Comparison of ENCODE assay signal across 11 mouse cellular contexts in the genomic region with DNA sequence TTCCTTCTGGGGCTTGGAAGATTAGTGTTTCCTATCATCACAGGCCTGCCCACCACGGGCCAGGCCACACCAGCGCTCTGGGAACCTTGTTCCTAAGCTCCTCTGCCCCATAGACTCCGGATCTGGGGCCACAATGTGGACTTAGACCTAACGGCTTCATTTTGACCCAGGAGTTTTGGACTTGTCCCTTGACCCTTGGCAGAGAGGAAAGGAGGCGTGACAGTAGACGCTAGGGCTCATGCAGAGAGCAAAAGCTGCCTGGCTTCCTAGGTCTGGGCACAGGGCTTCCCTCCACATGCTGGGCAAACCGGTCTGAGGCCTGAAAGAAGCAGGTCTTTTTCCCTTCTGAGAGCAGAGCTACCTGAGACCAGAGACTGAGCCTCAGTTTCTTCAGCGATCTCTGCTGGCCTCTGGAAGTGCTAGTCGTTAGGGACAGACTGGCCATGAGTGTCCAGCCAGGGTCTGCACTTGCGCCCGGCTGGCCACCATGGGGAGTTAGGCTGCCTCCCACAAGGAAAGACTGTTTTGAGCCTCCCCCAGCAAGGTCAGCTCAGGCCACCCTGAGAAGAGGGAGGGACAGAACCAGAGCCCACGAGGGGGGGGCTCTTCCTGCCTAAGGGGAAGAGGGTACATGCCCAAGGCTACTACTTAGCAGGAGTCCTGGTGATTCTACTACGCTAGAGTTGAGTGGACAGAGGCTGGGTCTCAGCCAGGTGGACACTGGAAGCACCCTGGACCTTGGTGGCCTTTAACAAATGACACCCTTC. TPM values are rescaled to one million over a fixed set of nuclear protein-coding genes. Genes with fewer than 3 reads are reported as not detected.
DNase-seq lines count a peak whose midpoint lies in the region; ATAC-seq and TF ChIP-seq lines count a peak whose summit lies in the region.
"Had no signal": no experiment of that assay in that cellular context is flagged by ENCODE, and none has a peak within 500 bp of the region (broad histone marks: within the 10 kb centered on the region; RNA-seq: fewer than 3 reads in every experiment).

No protein-coding gene starts in this region.

- H3K36me3 ChIP-seq in heart, embryonic 10.5 days, result peaks cover 2% of the 10 kb centered on the region; the same call in 1 of the 2 replicates
- peaks cover 27% of the 10 kb centered on the region for H3K36me3 ChIP-seq in midbrain, embryonic 15.5 days (replicated peaks)
- no peaks in the 10 kb centered on the region for H3K36me3 ChIP-seq in midbrain, embryonic 10.5 days
- H3K36me3 ChIP-seq in embryonic facial prominence, embryonic 15.5 days, result peaks cover 70% of the 10 kb centered on the region
- H3K36me3 ChIP-seq in small intestine, adult 2 months (ENCODE audit: control insufficient read depth, insufficient read depth, low read length), result peaks cover 58% of the 10 kb centered on the region
- H3K36me3 ChIP-seq in midbrain, embryonic 11.5 days (ENCODE audit: control insufficient read depth, insufficient read depth, low read length), result no peaks in the 10 kb centered on the region

- H3K9me3 ChIP-seq in heart, embryonic 10.5 days, result no peaks in the 10 kb centered on the region
- H3K9me3 ChIP-seq in midbrain, embryonic 15.5 days, result no peaks in the 10 kb centered on the region
- no peaks in the 10 kb centered on the region for H3K9me3 ChIP-seq in midbrain, embryonic 10.5 days (replicated peaks)
- H3K9me3 ChIP-seq in embryonic facial prominence, embryonic 15.5 days (replicated peaks), result no peaks in the 10 kb centered on the region
- no peaks in the 10 kb centered on the region for H3K9me3 ChIP-seq in midbrain, embryonic 11.5 days (ENCODE audit: control insufficient read depth, low read length)

- DNase-seq in heart, adult 18-20 months, result peak; percentile 58 to 68
- no peak for DNase-seq in heart, embryonic 10.5 days (ENCODE audit: low spot score)
- DNase-seq in midbrain, embryonic 10.5 days (ENCODE audit: low spot score), result no peak
- no peak for DNase-seq in urinary bladder, postnatal 36 days (ENCODE audit: low spot score in 2 of 2)
- no peak for DNase-seq in midbrain, embryonic 11.5 days (ENCODE audit: low spot score, missing footprints)
- DNase-seq: thymus, adult 2 months had no signal

- no peak for TF ChIP-seq CTCF in small intestine, adult 2 months (IDR thresholded peaks at IDR 0.05; ENCODE audit: extremely low read depth, insufficient read length, insufficient replicate concordance, low read depth, low read length)

- 76% methylated on average over 13 of the region's 13 CpGs for WGBS in heart, embryonic 10.5 days
- WGBS in midbrain, embryonic 15.5 days, result 76% methylated on average over 13 of the region's 13 CpGs
- 81% methylated on average over 13 of the region's 13 CpGs for WGBS in midbrain, embryonic 10.5 days
- WGBS in embryonic facial prominence, embryonic 15.5 days, result 78% methylated on average over 13 of the region's 13 CpGs
- WGBS in small intestine, adult 2 months, result 48% methylated on average over 13 of the region's 13 CpGs
- 77% methylated on average over 13 of the region's 13 CpGs for WGBS in midbrain, embryonic 11.5 days

- no peak overlapping the region for H3K4me3 ChIP-seq in heart, embryonic 10.5 days
- no peak overlapping the region for H3K4me3 ChIP-seq in midbrain, embryonic 15.5 days
- no peak overlapping the region for H3K4me3 ChIP-seq in midbrain, embryonic 10.5 days
- H3K4me3 ChIP-seq in embryonic facial prominence, embryonic 15.5 days (replicated peaks), result no peak overlapping the region
- H3K4me3 ChIP-seq in small intestine, adult 2 months (ENCODE audit: low read depth, low read length), result no peak overlapping the region
- no peak overlapping the region for H3K4me3 ChIP-seq in midbrain, embryonic 11.5 days (ENCODE audit: low read depth, low read length)

- H3K9ac ChIP-seq in midbrain, embryonic 15.5 days, result no peak overlapping the region
- no peak overlapping the region for H3K9ac ChIP-seq in embryonic facial prominence, embryonic 15.5 days
- H3K9ac ChIP-seq in midbrain, embryonic 11.5 days (ENCODE audit: low read length), result no peak overlapping the region
- H3K9ac ChIP-seq: liver, embryonic 14.5 days had no signal

- H3K4me2 ChIP-seq in midbrain, embryonic 15.5 days, result no peak overlapping the region
- no peak overlapping the region for H3K4me2 ChIP-seq in embryonic facial prominence, embryonic 15.5 days (replicated peaks)
- no peak overlapping the region for H3K4me2 ChIP-seq in midbrain, embryonic 11.5 days

- ATAC-seq in midbrain, embryonic 15.5 days (replicated peaks), result no peak
- ATAC-seq in embryonic facial prominence, embryonic 15.5 days (ENCODE audit: insufficient number of reproducible peaks, low FRiP score, low TSS enrichment, low read depth), result no peak
- ATAC-seq in midbrain, embryonic 11.5 days (ENCODE audit: low FRiP score), result no peak

- TF ChIP-seq POLR2A in small intestine, adult 2 months (IDR thresholded peaks at IDR 0.05; ENCODE audit: low read depth, low read length), result no peak; the same call in 1 of the 2 replicates

- H3K27ac ChIP-seq in heart, embryonic 10.5 days, result no peak overlapping the region
- H3K27ac ChIP-seq in midbrain, embryonic 15.5 days, result 0 out of 2 replicates have a peak overlapping the region, but pooled peaks have one; percentile 20
- H3K27ac ChIP-seq in midbrain, embryonic 10.5 days (replicated peaks), result no peak overlapping the region
- H3K27ac ChIP-seq in embryonic facial prominence, embryonic 15.5 days (replicated peaks), result 0 out of 2 replicates have a peak overlapping the region, but pooled peaks have one; percentile 4
- peak overlapping the region; percentile 88 for H3K27ac ChIP-seq in small intestine, adult 2 months (ENCODE audit: insufficient read depth, low read depth, low read length)
- no peak overlapping the region for H3K27ac ChIP-seq in midbrain, embryonic 11.5 days (ENCODE audit: low read depth, low read length)
- H3K27ac ChIP-seq: liver, embryonic 14.5 days had no signal

- peaks cover 10% of the 10 kb centered on the region for H3K4me1 ChIP-seq in heart, embryonic 10.5 days
- peaks cover 24% of the 10 kb centered on the region for H3K4me1 ChIP-seq in midbrain, embryonic 15.5 days
- H3K4me1 ChIP-seq in midbrain, embryonic 10.5 days, result 0 out of 2 replicates have a peak, but pooled peaks cover 3% of the 10 kb centered on the region
- H3K4me1 ChIP-seq in embryonic facial prominence, embryonic 15.5 days, result peaks cover 29% of the 10 kb centered on the region
- H3K4me1 ChIP-seq in small intestine, adult 2 months (ENCODE audit: control insufficient read depth, insufficient read depth, insufficient read length, low read length), result peaks cover 58% of the 10 kb centered on the region
- H3K4me1 ChIP-seq in midbrain, embryonic 11.5 days (ENCODE audit: control insufficient read depth, insufficient read depth, low read length), result no peaks in the 10 kb centered on the region

- peaks cover 33% of the 10 kb centered on the region for H3K27me3 ChIP-seq in heart, embryonic 10.5 days (ENCODE audit: insufficient read depth, poor library complexity, severe bottlenecking)
- no peaks in the 10 kb centered on the region for H3K27me3 ChIP-seq in midbrain, embryonic 15.5 days (replicated peaks)
- H3K27me3 ChIP-seq in midbrain, embryonic 10.5 days (ENCODE audit: low read depth, poor library complexity, severe bottlenecking), result peaks cover 85% of the 10 kb centered on the region
- no peaks in the 10 kb centered on the region for H3K27me3 ChIP-seq in embryonic facial prominence, embryonic 15.5 days
- no peaks in the 10 kb centered on the region for H3K27me3 ChIP-seq in small intestine, adult 2 months (ENCODE audit: control insufficient read depth, insufficient read depth, low read length)
- H3K27me3 ChIP-seq in midbrain, embryonic 11.5 days (ENCODE audit: control insufficient read depth, insufficient read depth, low read length), result no peaks in the 10 kb centered on the region; the same call in 1 of the 2 replicates

RNA-seq across cellular contexts. Expression of a gene that starts 29.0 kb away (rescaled TPM):
- 10 to 100 TPM; 73.1 to 74.9 TPM for total RNA-seq in heart, adult 18-20 months (2021)
- 0.88 and 2.0 TPM in 2 replicates for polyA plus RNA-seq in heart, embryonic 10.5 days (2016; fragmentation: Nextera tagmentation; extraction: Ambion mirVana)
- polyA plus RNA-seq in midbrain, embryonic 15.5 days (2015; fragmentation: Nextera tagmentation; extraction: Ambion mirVana), result 1.3 and 2.2 TPM in 2 replicates
- polyA plus RNA-seq in midbrain, embryonic 10.5 days (2016; fragmentation: Nextera tagmentation; extraction: Ambion mirVana), result 0.51 and 0.78 TPM in 2 replicates
- 3.6 and 5.0 TPM in 2 replicates for polyA plus RNA-seq in embryonic facial prominence, embryonic 15.5 days (2015; fragmentation: Nextera tagmentation; extraction: Ambion mirVana)
- polyA plus RNA-seq in small intestine, adult 2 months (2012; rRNA removed), result 3.7 and 7.2 TPM in 2 replicates
- 0.62 and 0.92 TPM in 2 replicates for polyA plus RNA-seq in midbrain, embryonic 11.5 days (2014; fragmentation: Nextera tagmentation; extraction: Ambion mirVana)
- total RNA-seq: neutrophil, adult 5-6 weeks had no signal

Comparison
In these comparisons a context has a peak if more than half of its experiments do, and no peak if none do; other contexts are left out.
1. DNase-seq: peak in heart, adult 18-20 months (2 of 2); none in heart, embryonic 10.5 days (single experiment), midbrain, embryonic 10.5 days (single experiment), urinary bladder, postnatal 36 days (0 of 2) and midbrain, embryonic 11.5 days (single experiment).
2. H3K27ac ChIP-seq: peak in midbrain, embryonic 15.5 days (single experiment), embryonic facial prominence, embryonic 15.5 days (single experiment) and small intestine, adult 2 months (single experiment); none in heart, embryonic 10.5 days (single experiment), midbrain, embryonic 10.5 days (single experiment) and midbrain, embryonic 11.5 days (single experiment).